Mouse (Mus musculus) heart, adult 9 months (tissue): ENCODE measurements around the gene Arsb.
A peak's percentile ranks its signal among the peaks of the same experiment; 100 is the strongest.

Experiments used
- DNase-seq, 2 experiments: peaks; one replicate each; pipeline ENCODE4 v3.0.0; 2022; ENCODE audit warnings: low spot score in 2 of 2

Gene Arsb

DNA sequence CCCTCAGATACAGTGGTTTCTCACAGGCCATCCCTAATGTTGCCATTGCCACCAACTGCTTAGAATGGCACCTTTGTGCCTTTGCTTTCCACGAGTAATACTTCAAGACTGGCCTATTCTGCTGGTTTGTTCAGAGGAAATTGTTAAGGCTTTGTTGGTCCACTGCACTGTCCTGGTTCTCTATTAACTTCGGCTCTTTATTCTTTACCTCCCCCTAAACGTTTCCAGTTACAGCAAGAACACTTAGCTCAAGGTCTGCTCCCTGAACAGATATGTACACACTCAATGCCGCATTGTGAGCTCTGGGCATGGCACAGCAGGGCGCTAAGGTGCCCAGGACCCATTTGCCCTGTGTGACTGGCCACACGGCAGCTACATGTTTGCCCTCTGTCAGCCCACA lies 119.8 kb downstream of the Arsb start:
- DNase-seq: no peak

DNA sequence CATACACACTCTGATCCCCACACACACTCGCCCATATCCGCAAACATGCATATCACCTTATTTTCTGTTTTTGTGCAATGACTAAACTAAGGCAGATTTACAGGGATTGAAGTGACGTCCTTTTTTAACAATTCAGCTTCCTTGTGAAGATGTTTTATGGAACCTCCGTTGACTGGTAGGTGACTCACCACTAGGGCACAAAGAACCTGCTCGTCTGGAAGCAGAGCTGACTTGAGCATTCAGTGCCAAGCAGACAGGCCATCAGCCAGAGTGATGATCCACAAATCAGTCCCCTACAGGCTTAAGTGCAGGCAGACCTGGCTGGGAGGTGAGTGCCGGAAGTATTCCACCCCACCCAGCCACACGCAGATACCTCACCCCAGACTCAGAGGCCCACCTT lies 120.7 kb downstream of the Arsb start:
- no peak for DNase-seq

DNA sequence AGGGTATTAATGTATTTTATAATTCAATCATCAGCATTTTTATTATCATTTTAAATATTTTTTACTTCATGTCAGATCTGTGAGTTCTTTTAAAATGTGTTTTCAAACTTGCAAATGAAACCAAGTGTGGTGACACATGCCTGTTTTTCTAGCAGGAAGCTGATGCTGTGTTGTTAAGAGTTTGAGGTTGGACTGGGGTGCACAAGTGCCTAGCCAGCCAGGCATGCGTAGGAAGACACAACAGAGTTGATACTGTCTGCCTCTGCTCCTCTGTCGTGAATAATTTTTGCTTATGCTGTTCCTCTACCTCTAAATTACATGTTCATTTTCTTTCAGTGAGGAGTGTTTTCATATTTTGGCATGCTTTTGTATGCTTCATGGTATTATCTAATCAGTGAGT lies 122.7 kb downstream of the Arsb start:
- DNase-seq: no peak

DNA sequence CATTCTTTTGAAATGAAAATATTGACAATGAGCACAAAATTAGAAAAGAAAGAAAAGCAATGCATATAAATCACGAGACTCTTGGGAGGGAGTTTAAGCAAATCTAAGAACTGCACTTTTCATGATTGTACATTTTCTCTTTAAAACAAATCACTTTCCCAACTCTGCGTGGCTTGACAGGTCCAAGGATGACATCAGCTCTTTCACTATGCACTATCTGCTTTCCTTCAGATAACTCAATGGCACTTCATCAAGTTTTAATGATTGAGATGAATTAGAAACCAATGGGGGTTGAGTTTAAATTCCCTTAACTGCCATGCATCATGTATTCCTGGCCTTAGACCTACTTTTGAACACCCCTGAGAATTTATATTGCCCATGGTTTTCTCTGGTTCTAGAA lies 124.0 kb downstream of the Arsb start:
- DNase-seq: no peak

DNA sequence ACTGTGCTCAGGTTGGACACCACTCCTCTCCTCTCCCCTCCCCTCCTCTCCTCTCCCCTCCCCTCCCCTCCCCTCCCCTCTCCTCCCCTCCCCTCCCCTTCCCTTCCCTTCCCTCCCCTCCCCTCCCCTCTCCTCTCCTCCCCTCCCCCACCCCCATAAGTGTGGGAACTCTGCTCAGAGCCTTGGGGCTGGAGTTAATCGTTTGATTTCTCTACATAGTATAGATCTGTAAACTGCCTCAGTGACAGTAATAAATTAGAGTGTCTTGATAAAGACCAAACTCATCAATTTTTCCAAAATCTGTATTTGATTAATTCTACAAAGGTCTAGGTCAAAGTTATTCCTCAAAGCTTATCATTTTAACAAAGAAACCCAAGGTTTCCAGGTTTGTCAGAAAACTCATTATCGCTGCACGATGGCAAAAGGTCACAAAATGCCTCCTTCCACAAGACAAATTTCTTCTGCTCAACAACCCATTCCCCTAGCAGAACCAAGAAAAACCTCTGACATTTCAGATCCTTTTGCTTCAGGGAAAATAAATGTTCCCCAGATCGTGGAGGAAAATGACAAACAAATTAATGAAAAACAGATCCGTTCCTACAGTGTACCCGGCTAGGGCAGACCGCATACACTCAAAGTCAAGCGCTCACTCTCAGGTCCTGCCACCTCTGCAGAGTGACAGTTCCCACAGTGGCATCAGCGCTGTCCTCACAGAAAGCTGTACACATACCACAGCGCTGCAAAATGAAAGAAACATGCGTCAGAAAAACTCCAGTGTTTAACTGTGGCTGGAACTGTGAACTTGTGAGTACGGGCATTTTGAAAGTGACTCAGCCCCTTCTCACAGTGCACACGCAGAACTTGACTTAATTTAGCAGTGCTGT lies 126.8 kb downstream of the Arsb start:
- no peak for DNase-seq

DNA sequence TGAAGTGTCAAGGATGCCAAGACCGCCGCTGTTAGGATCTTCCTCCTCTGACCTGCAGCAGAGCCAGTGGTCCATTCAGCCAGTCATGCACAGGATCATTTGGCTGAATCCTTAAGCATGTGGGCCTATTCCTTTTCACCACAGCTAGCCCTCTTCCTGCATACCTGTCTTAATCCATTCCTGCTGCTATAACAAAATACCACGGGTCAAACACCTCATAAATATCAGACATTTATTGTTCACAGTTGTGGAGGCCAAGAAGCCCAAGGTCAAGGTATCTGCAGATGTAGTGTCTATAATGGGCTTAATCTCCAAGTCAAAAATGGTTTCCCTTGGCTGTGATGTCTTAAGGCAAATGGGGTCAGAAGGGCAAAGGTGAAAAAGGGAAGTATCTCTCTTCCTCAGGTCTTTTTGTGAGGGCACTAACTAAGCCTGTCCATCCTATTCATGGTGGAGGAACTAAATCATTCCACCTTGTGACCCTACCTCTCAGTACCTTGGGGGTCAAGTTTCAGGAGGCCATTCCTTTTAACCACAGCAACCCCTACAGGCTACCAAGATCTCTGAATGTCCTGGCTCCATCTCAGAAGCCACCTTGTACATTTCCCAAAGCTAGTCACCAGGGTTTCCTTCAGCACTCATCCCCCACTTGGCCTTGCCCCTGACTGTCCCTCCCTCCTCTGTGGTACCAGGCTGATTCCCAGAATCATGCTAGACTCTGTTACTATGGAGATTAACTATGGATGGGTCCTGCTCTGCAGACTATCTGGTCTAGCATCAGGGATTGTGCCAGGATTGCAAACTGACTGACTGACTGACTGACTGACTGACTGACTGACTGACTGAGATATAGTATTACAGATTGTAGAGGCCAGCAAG lies 128.2 kb downstream of the Arsb start:
- DNase-seq: no peak

DNA sequence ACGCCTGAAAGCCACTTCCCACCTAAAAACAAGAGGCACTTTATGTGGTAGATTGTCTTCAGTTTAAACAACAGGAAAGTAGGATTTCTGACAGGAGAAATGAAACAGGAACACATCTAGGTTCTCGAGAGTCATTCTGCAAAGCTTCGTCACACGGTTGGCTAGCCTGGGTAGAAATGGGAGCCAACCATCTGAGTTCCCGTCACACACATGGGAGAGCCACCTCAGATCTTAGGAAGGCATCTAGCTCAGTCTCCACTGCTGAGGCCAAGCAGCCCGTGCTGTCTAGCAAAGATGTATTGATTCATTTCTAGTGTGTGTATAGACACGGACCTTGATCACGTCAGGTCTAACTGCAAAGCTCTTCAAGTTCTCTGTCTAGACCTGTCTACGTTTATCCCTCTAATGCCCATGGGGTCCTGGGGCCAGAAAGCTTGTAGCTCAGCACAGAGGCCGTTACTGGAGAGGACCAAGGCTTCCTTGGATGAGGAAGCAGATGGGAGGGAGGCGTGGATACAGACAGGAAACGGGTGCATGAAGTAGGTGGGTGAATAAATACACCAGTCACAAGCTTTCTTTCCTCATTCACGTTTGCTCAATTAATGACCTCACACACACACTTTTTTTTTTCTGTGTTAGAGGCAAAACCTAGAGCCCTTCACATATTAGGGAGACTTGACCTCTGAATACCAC lies 129.7 kb downstream of the Arsb start:
- no peak for DNase-seq

DNA sequence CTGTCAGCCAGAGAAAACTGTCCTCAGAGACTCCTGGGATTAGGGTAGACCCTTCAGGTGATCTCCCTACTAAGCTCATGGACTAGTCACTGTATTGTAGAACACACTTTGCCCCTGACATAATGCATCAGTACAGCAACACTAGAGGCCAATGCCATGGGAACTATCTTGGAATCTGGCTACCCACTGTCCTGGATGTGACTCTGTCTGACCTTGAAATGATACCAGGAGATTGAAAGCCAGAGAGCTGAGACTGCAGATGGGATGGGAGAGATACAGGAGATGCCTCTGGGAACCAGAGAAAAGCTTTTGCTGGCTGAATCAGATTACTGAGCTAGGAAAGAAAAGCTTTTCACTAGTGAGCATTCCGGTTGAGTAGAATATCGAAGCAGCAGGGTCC lies 130.7 kb downstream of the Arsb start:
- DNase-seq: no peak

DNA sequence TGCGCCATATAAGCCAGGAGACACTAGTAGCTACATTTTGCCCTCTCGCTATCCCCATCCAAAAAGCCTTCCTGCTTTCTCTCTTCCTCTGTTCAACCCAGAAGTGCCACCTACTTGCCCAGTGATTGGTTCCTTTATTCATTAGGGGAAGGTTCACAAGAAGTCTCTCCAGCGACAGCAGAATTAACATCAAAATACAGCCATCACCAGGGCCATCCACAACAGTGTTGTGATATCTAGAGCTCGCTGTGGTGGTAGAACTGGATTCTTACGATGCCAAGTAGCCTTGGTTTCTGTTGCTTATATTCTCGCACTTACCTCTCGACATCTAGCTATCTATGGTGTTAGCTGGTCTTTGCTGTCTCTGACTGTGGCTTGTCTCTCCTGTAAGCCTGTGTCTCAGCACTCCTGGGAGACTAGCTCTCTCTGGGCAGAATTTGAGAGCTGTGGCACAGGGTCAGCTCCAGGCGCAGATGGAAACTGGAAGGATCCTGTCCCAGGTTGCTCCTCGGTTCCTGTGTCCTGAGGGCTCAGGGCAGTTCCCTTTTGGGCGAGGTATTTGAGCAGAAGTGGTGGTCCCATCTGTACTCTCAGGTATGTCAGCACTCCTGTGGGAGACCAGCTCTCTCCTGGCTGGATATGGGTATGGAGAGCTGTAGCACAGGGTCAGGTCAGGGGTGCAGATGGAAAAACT lies 135.3 kb downstream of the Arsb start:
- no peak for DNase-seq

DNA sequence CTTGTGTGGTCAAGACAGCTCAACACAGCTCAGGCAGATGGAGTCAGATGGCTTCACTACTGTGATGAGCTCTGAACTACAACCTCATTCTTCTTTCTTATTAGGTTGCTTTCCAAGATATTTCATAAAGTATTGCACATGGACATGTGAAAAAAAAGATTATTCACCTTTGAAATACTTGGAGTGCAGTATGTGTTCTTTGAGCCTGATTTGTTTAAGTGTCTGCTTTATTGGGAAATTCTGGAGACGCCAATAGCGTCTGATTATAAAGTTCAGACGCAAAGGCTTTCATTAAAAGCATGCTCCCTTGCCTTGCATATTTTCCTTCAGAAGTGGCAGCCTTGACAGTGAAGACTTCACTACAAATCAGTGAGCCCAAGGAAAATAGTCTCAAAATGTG lies 136.5 kb downstream of the Arsb start:
- no peak for DNase-seq

DNA sequence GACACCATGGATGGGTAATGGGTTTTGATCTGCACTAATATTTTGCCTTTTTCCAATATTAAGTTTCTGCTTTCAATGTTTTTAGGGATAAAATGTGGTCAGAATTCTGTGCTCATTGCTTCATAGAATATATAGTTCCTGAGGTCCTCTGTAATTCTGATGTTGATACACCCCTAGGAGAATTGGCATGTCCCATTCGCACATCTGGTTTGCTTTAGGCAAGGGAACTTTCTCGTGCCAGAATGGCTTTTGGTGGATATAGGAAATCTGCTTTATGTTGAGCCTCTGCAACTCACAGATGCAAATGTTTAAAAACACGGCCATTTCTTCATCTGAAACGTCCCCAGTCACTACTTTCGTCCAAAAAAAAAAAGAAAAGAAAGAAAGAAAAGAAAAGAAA lies 138.4 kb downstream of the Arsb start:
- no peak for DNase-seq

DNA sequence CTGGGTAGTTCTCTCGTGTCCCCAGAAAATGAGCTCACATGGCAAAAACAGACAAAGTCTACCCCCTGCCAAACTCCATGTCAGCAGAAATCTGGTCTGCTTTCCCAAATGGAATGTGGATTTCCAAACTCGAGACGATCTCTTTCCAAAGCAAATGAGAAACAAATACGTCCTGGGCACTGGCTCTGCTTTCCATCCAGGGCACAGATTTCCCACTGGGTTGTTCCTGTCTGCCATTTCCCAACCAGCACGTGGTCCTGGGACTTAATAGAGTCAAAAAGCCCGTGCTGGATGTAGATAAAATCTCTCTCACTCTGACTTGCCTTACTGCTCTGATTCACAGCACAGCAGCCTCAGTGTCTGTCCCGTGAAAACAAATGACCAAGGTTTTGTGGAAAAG lies 139.6 kb downstream of the Arsb start:
- peak; percentile 30 to 34 for DNase-seq

DNA sequence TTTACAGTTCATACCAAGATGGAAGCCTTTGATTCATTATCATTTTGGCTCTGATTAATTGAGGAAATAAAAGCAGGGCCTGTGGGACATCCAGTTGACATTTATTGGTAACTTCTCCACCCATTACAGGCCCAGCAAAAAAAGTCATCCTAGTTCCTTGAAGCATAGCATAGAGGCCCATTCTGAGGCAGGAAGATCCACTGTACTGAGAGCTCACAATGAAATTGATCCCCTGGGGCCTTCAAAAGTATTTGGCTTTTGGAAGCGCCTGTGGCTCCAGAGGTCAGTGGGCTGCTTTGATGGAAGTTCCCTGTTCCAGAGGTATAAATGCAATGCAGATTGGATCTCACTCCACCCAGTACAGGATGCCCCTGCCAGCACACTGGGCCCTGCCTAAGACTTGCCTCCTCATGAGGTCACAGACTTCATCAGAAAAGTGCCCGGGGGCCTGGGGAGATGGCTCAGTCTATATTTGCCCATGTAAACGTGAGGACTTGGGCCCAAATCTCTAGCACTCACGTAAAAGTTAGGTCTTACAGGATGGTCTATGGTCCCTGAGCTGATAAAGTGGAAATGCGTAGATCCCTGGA lies 141.0 kb downstream of the Arsb start:
- DNase-seq: no peak

DNA sequence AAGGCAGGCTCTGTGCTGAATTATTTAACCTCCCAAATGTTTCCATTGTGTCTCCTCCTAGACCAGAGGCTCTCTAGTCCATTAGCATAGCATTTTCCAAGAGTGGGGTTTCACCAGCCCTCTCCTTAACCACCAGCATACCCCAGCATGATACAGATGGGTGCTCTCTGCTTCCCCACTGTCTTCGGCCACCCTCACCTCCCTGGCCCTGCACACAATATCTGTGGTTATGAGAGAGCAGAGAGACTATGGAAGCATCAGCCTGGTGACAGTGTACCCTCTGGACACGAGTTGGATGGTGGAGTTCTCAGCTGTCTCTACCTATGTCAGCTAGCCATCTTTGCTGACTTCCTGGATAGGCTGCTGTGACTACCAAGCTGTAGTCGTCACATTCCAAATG lies 142.8 kb downstream of the Arsb start:
- DNase-seq: no peak

DNA sequence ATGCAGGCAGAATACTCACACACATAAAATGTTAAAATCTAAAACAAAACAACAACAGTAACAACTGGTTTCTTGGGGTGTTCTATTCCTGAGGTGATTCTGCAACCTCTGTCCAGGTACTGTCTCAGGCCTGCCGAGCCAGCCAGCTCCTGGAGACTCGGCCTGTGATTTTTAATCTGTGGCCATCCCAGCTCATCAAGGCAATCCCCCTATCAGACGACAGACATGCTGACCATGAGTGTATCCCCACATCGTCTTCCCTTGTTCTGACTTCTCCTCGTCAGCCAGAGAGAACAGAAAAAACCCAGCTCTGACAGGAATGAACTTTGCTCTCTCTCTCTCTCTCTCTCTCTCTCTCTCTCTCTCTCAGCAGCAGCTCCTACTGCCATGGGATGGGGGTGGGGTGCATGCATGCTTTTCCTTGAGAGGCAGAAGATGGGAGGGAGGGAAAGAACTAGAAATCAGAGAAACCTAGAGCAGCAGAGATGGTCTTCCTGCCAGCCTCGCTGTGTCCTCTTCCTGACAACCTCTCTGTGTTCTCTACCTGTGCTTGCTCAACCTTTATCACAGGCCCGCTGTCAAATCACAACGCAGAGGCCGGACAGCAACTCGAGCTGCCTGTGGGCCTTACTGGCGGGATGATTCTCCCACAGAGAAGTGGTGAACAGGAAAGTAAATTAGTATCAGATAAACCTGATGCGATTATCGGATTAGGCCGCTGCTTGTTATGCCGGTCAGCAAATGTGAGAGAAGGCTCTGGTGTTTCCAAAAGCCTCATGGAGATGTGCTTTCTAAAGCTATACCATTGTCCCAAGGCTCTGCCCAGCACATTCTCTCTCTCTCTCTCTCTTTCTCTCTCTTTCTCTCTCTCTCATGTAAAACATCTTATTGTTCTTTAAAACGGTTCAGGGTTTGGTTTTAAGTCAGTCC lies 144.5 kb downstream of the Arsb start:
- no peak for DNase-seq

DNA sequence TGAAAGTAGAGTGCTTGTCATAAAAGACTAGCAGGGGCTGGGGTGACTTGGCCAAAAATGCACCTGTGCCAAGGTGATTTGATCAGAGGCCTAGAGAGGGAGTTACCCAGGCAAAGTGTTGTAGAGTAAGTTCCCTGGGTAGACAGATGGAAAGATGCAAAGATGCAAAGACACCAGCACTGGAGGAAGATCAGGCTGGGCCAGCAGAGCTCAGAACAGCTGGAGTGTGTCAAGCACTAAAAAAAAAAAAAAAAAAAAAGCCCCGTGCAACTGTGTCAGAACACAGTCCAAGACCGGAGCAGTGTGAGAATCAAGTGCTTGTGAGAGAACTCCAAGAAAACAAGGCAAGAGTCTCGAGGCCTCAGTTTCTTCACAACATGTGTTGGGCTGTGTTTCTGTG lies 148.1 kb downstream of the Arsb start:
- no peak for DNase-seq

DNA sequence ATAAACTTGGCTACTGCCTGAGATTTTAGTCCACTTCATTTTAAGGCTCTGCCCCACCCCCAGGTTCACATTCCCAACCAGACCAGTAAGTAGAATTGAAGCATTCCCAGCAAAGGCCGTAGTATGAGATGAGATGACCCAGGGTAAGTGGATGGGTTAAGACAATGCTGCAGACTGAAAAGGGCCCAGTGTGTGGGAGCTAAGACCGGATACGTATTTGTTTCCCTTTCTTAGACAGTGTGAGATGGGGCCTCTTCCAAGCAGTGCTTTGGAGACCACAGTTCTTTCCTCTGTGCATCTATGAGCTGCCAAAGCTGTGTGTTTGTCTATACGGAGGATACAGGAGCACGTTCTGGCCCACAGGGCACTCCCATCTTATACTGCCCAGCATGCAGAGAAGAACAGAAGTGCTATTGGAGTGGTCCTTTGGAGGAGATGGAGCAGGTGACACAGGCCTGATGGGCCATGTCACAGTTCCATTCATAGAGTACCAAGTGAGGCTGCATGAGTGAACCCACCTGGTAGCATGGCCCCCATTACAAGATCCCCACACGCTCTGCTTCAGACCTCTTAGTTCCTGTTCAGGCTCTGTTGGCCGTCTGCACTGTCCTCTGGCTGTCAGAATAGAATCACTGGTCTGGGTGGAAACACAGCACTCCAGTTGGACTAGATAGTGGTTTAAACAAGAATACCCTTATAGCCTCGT lies 148.8 kb downstream of the Arsb start:
- DNase-seq: no peak

DNA sequence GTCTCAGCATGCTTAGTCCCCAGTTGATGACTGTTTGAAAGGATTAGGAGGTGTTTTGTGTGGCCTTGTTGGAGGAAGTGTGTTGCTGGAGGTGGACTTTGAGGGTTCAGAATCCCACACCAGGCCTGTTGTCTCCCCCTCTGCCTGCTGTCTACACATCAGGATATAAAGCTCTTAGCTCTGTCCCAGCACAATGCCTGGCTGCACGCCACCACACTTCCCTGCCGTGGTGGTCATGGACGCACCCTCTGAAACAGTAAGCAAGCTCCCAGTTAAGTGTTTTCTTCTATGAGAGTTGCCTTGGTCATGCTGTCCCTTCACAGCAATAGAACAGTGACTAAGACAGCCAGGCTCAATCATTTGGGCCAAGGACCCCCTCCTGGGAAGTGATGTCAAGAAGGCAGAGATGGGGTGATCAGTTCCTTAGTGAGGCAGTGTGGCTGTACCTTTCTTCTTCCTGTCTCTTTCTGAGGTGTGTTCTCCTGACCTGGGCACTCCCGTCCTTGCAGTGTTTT lies 149.4 kb downstream of the Arsb start:
- no peak for DNase-seq

DNA sequence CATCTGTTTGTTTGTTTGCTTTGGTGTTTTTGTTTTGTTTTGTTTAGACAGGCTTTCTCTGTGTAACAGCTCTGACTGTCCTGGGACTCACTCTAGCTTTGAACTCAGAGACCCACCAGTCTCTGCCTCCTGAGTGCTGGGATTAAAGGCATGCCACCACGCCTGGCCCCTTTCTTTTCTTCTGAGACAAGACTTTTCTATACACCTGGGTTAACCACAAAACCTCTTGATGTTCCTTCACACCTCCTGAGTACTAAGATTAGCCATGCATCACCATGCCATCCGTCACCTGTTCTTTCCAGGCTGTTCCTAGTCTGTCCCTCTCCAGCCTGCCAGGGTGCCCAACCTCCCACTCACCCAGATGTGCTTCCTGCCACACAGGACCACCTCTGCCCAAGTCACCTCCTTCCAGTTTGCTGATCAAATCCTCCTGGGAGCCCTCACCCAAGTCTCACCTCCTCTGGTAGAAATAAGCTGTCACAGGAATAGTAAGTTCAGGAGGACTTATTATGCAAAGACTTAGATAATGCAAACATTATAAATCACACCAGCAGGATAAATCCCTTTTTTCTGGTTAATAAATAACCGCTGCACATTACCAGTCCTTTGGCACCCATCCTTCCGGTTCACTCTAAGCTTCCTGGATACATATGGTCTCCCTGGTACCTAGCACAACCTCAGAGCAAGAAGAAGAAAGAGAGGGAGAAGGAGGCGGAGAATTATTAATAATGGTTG lies 150.6 kb downstream of the Arsb start:
- no peak for DNase-seq
